Mouse (Mus musculus) cortical plate, adult 2 months (tissue): ENCODE measurements around the gene Lcmt1.

Experiments
- CTCF ChIP-seq: fragments of 200-500 bp; IDR thresholded peaks from 2 replicates; pipeline ENCODE4 v1.5.1; 2011; ENCODE audit warnings: mild to moderate bottlenecking, control low read depth, low read length; ENCODE audit not compliant: insufficient read depth; ENCODE audit errors: extremely low read depth
- POLR2A ChIP-seq: fragments of 200-500 bp; IDR thresholded peaks from 2 replicates; pipeline ENCODE4 v1.6.1; 2011; ENCODE audit warnings: mild to moderate bottlenecking, low read length, control low read depth; ENCODE audit not compliant: insufficient read depth; ENCODE audit errors: extremely low read depth

GRCm38 (mm10) chr7:123425134-123425757 lies 55.7 kb downstream of the Lcmt1 start:
- TF ChIP-seq CTCF (no peak), POLR2A (no peak)
